Mouse (Mus musculus): Measurements from ENCODE around the gene Fer. TPM values are rescaled to one million over a fixed set of nuclear protein-coding genes. Genes with fewer than 3 reads are reported as not detected.
A peak's percentile ranks its signal among the peaks of the same experiment; 100 is the strongest.

Fer gene
- polyA plus RNA-seq, 1 experiment from 2014 or later: 28.6 TPM

GRCm38 (mm10) chr17:64138036-64138717, 275.3 kb downstream of the Fer start:
- H3K4me3 ChIP-seq (ENCODE audit: low read depth, low read length): no peak overlapping the region
- H3K4me2 ChIP-seq (ENCODE audit: low read length): no peak overlapping the region
- peak; percentile 36 for DNase-seq (ENCODE audit: low spot score)
- H3K36me3 ChIP-seq (ENCODE audit: control insufficient read depth, insufficient read depth, low read length): peaks cover 31% of the 10 kb centered on the region
- H3K27ac ChIP-seq (ENCODE audit: low read depth): no peak overlapping the region
- H3K9me3 ChIP-seq (ENCODE audit: control insufficient read depth, low read length): no peaks in the 10 kb centered on the region
- 88% methylated on average over 8 of the region's 8 CpGs for WGBS
- H3K27me3 ChIP-seq (replicated peaks; ENCODE audit: control insufficient read depth, insufficient read depth, low read length): no peaks in the 10 kb centered on the region
- peaks cover 3% of the 10 kb centered on the region; the same call in 1 of the 2 replicates for H3K4me1 ChIP-seq (replicated peaks; ENCODE audit: control insufficient read depth, insufficient read depth, low read length)
- ATAC-seq (replicated peaks; ENCODE audit: low FRiP score, low TSS enrichment, low read depth): no peak
- H3K9ac ChIP-seq (ENCODE audit: low read length): no peak overlapping the region

- H3K36me3 ChIP-seq (ENCODE audit: control insufficient read depth, insufficient read depth, low read length): peaks cover 31% of the 10 kb centered on the region
- ATAC-seq (replicated peaks; ENCODE audit: low FRiP score, low TSS enrichment, low read depth) (no peak), DNase-seq (ENCODE audit: low spot score) (no peak)
- H3K4me3 ChIP-seq (ENCODE audit: low read depth, low read length): no peak overlapping the region
- H3K27me3 ChIP-seq (replicated peaks; ENCODE audit: control insufficient read depth, insufficient read depth, low read length): no peaks in the 10 kb centered on the region
- 91% methylated on average over 11 of the region's 11 CpGs for WGBS
- H3K9me3 ChIP-seq (ENCODE audit: control insufficient read depth, low read length): no peaks in the 10 kb centered on the region
- H3K4me2 ChIP-seq (ENCODE audit: low read length): no peak overlapping the region
- H3K9ac ChIP-seq (ENCODE audit: low read length): no peak overlapping the region
- no peak overlapping the region for H3K27ac ChIP-seq (ENCODE audit: low read depth)
- H3K4me1 ChIP-seq (replicated peaks; ENCODE audit: control insufficient read depth, insufficient read depth, low read length): peaks cover 3% of the 10 kb centered on the region; the same call in 1 of the 2 replicates
These were observed 276.5 kb downstream of the Fer start for GRCm38 (mm10) chr17:64139231-64139915.

- ATAC-seq (replicated peaks; ENCODE audit: low FRiP score, low TSS enrichment, low read depth) (no peak), DNase-seq (ENCODE audit: low spot score) (peak; percentile 24)
- no peak overlapping the region for H3K9ac ChIP-seq (ENCODE audit: low read length)
- H3K36me3 ChIP-seq (ENCODE audit: control insufficient read depth, insufficient read depth, low read length): peaks cover 31% of the 10 kb centered on the region
- no peaks in the 10 kb centered on the region for H3K27me3 ChIP-seq (replicated peaks; ENCODE audit: control insufficient read depth, insufficient read depth, low read length)
- 87% methylated on average over 18 of the region's 18 CpGs for WGBS
- peaks cover 3% of the 10 kb centered on the region; the same call in 1 of the 2 replicates for H3K4me1 ChIP-seq (replicated peaks; ENCODE audit: control insufficient read depth, insufficient read depth, low read length)
- H3K4me2 ChIP-seq (ENCODE audit: low read length): no peak overlapping the region
- H3K27ac ChIP-seq (ENCODE audit: low read depth): no peak overlapping the region
- H3K4me3 ChIP-seq (ENCODE audit: low read depth, low read length): no peak overlapping the region
- no peaks in the 10 kb centered on the region for H3K9me3 ChIP-seq (ENCODE audit: control insufficient read depth, low read length)
These were observed 277.4 kb downstream of the Fer start for GRCm38 (mm10) chr17:64140063-64140850.

GRCm38 (mm10) chr17:64141856-64142255, 279.0 kb downstream of the Fer start:
- DNase-seq (ENCODE audit: low spot score): peak; percentile 33
- peaks cover 31% of the 10 kb centered on the region for H3K36me3 ChIP-seq (ENCODE audit: control insufficient read depth, insufficient read depth, low read length)
- 86% methylated on average over 9 of the region's 9 CpGs for WGBS
- no peak overlapping the region for H3K4me3 ChIP-seq (ENCODE audit: low read depth, low read length)
- no peaks in the 10 kb centered on the region for H3K4me1 ChIP-seq (replicated peaks; ENCODE audit: control insufficient read depth, insufficient read depth, low read length)
- H3K9ac ChIP-seq (ENCODE audit: low read length): no peak overlapping the region
- no peaks in the 10 kb centered on the region for H3K27me3 ChIP-seq (replicated peaks; ENCODE audit: control insufficient read depth, insufficient read depth, low read length)
- no peaks in the 10 kb centered on the region for H3K9me3 ChIP-seq (ENCODE audit: control insufficient read depth, low read length)
- no peak overlapping the region for H3K4me2 ChIP-seq (ENCODE audit: low read length)
- no peak for ATAC-seq (replicated peaks; ENCODE audit: low FRiP score, low TSS enrichment, low read depth)
- no peak overlapping the region for H3K27ac ChIP-seq (ENCODE audit: low read depth)

- H3K4me1 ChIP-seq (replicated peaks; ENCODE audit: control insufficient read depth, insufficient read depth, low read length): no peaks in the 10 kb centered on the region
- H3K36me3 ChIP-seq (ENCODE audit: control insufficient read depth, insufficient read depth, low read length): peaks cover 7% of the 10 kb centered on the region; the same call in 1 of the 2 replicates
- no peak for DNase-seq (ENCODE audit: low spot score)
- H3K9ac ChIP-seq (ENCODE audit: low read length): no peak overlapping the region
- H3K9me3 ChIP-seq (ENCODE audit: control insufficient read depth, low read length): no peaks in the 10 kb centered on the region
- no peaks in the 10 kb centered on the region for H3K27me3 ChIP-seq (replicated peaks; ENCODE audit: control insufficient read depth, insufficient read depth, low read length)
- ATAC-seq (replicated peaks; ENCODE audit: low FRiP score, low TSS enrichment, low read depth): no peak
- no peak overlapping the region for H3K27ac ChIP-seq (ENCODE audit: low read depth)
- H3K4me2 ChIP-seq (ENCODE audit: low read length): no peak overlapping the region
- 45% methylated on average over 4 of the region's 4 CpGs for WGBS
- no peak overlapping the region for H3K4me3 ChIP-seq (ENCODE audit: low read depth, low read length)
These were observed 283.5 kb downstream of the Fer start for GRCm38 (mm10) chr17:64146409-64146808.

- 100% methylated on average over 1 of the region's 1 CpGs for WGBS
- Histone ChIP-seq H3K27me3 (replicated peaks; ENCODE audit: control insufficient read depth, insufficient read depth, low read length) (no peaks in the 10 kb centered on the region), H3K9ac (ENCODE audit: low read length) (no peak overlapping the region), H3K4me1 (replicated peaks; ENCODE audit: control insufficient read depth, insufficient read depth, low read length) (no peaks in the 10 kb centered on the region), H3K9me3 (ENCODE audit: control insufficient read depth, low read length) (no peaks in the 10 kb centered on the region), H3K4me3 (ENCODE audit: low read depth, low read length) (no peak overlapping the region), H3K4me2 (ENCODE audit: low read length) (no peak overlapping the region), H3K27ac (ENCODE audit: low read depth) (no peak overlapping the region), H3K36me3 (ENCODE audit: control insufficient read depth, insufficient read depth, low read length) (no peaks in the 10 kb centered on the region)
- ATAC-seq (replicated peaks; ENCODE audit: low FRiP score, low TSS enrichment, low read depth) (no peak), DNase-seq (ENCODE audit: low spot score) (peak; percentile 21)
These were observed 287.9 kb downstream of the Fer start for GRCm38 (mm10) chr17:64150717-64151116.

- no peaks in the 10 kb centered on the region for H3K4me1 ChIP-seq (replicated peaks; ENCODE audit: control insufficient read depth, insufficient read depth, low read length)
- no peak overlapping the region for H3K4me3 ChIP-seq (ENCODE audit: low read depth, low read length)
- ATAC-seq (replicated peaks; ENCODE audit: low FRiP score, low TSS enrichment, low read depth): no peak
- 92% methylated on average over 5 of the region's 5 CpGs for WGBS
- no peak overlapping the region for H3K4me2 ChIP-seq (ENCODE audit: low read length)
- H3K27me3 ChIP-seq (replicated peaks; ENCODE audit: control insufficient read depth, insufficient read depth, low read length): no peaks in the 10 kb centered on the region
- no peak overlapping the region for H3K27ac ChIP-seq (ENCODE audit: low read depth)
- no peak for DNase-seq (ENCODE audit: low spot score)
- H3K36me3 ChIP-seq (ENCODE audit: control insufficient read depth, insufficient read depth, low read length): no peaks in the 10 kb centered on the region
- no peak overlapping the region for H3K9ac ChIP-seq (ENCODE audit: low read length)
- H3K9me3 ChIP-seq (ENCODE audit: control insufficient read depth, low read length): no peaks in the 10 kb centered on the region
These were observed 304.9 kb downstream of the Fer start for GRCm38 (mm10) chr17:64167731-64168130.

- no peak overlapping the region for H3K4me2 ChIP-seq (ENCODE audit: low read length)
- no peak overlapping the region for H3K4me3 ChIP-seq (ENCODE audit: low read depth, low read length)
- no peak for ATAC-seq (replicated peaks; ENCODE audit: low FRiP score, low TSS enrichment, low read depth)
- no peaks in the 10 kb centered on the region for H3K4me1 ChIP-seq (replicated peaks; ENCODE audit: control insufficient read depth, insufficient read depth, low read length)
- H3K27me3 ChIP-seq (replicated peaks; ENCODE audit: control insufficient read depth, insufficient read depth, low read length): no peaks in the 10 kb centered on the region
- 67% methylated on average over 5 of the region's 5 CpGs for WGBS
- H3K9ac ChIP-seq (ENCODE audit: low read length): no peak overlapping the region
- no peaks in the 10 kb centered on the region for H3K36me3 ChIP-seq (ENCODE audit: control insufficient read depth, insufficient read depth, low read length)
- no peaks in the 10 kb centered on the region for H3K9me3 ChIP-seq (ENCODE audit: control insufficient read depth, low read length)
- no peak for DNase-seq (ENCODE audit: low spot score)
- H3K27ac ChIP-seq (ENCODE audit: low read depth): no peak overlapping the region
These were observed 307.2 kb downstream of the Fer start for GRCm38 (mm10) chr17:64170019-64170418.

All from intestine, embryonic 14.5 days (tissue).